Mouse (Mus musculus): Measurements from ENCODE around the gene 1700024P04Rik. TPM values are rescaled to one million over a fixed set of nuclear protein-coding genes. Genes with fewer than 3 reads are reported as not detected.
"Not testable (repeated sequence)": the region's sequence is repeated elsewhere in the genome, so short reads cannot be mapped to it uniquely, and the experiment has no call there.

The 1700024P04Rik gene
- total RNA-seq (2021), result not detected
- long read RNA-seq, experiment 1, result 0 reads
- long read RNA-seq, experiment 2, result 0 reads

GRCm38 (mm10) chr13:98984465-98984864, at the start of gene 1700024P04Rik:
Gene 1700024P04Rik, minus strand, starts transcription at chr13:98984565.
- no peak for DNase-seq

- DNase-seq, result no peak
Observed at GRCm38 (mm10) chr13:99031223-99032216, 47.2 kb upstream of the 1700024P04Rik start.

- peak; percentile 16 for DNase-seq
Observed at GRCm38 (mm10) chr13:99030579-99031200, 46.3 kb upstream of the 1700024P04Rik start.

- peak; percentile 38 for DNase-seq
Observed at GRCm38 (mm10) chr13:99025268-99025667, 40.9 kb upstream of the 1700024P04Rik start.

- DNase-seq, result no peak
Observed at GRCm38 (mm10) chr13:99022036-99022435, 37.7 kb upstream of the 1700024P04Rik start.

GRCm38 (mm10) chr13:99021181-99021580, 36.8 kb upstream of the 1700024P04Rik start:
- no peak for DNase-seq

- no peak for DNase-seq
Observed at GRCm38 (mm10) chr13:99019831-99020669, 35.7 kb upstream of the 1700024P04Rik start.

- peak; percentile 72 for DNase-seq
Observed at GRCm38 (mm10) chr13:99018526-99019201, 34.3 kb upstream of the 1700024P04Rik start.

GRCm38 (mm10) chr13:99016696-99017095, 32.3 kb upstream of the 1700024P04Rik start:
- no peak for DNase-seq

GRCm38 (mm10) chr13:99012891-99013290, 28.5 kb upstream of the 1700024P04Rik start:
- DNase-seq, result no peak

GRCm38 (mm10) chr13:99008013-99008412, 23.6 kb upstream of the 1700024P04Rik start:
- DNase-seq, result no peak

GRCm38 (mm10) chr13:99006389-99007099, 22.2 kb upstream of the 1700024P04Rik start:
- peak; percentile 62 for DNase-seq

- DNase-seq, result not testable (repeated sequence)
Observed at GRCm38 (mm10) chr13:99001652-99002051, 17.3 kb upstream of the 1700024P04Rik start.

GRCm38 (mm10) chr13:98997025-98997424, 12.7 kb upstream of the 1700024P04Rik start:
- DNase-seq, result no peak

- DNase-seq, result no peak
Observed at GRCm38 (mm10) chr13:98977070-98977785, 7.1 kb downstream of the 1700024P04Rik start.

- DNase-seq, result not testable (repeated sequence)
Observed at GRCm38 (mm10) chr13:98976022-98976421, 8.3 kb downstream of the 1700024P04Rik start.

- no peak for DNase-seq
Observed at GRCm38 (mm10) chr13:98972090-98972489, 12.3 kb downstream of the 1700024P04Rik start.

GRCm38 (mm10) chr13:98971641-98972040, 12.7 kb downstream of the 1700024P04Rik start:
- peak; percentile 10 for DNase-seq

- DNase-seq, result no peak
Observed at GRCm38 (mm10) chr13:98968517-98968916, 15.8 kb downstream of the 1700024P04Rik start.

GRCm38 (mm10) chr13:98967942-98968341, 16.4 kb downstream of the 1700024P04Rik start:
- no peak for DNase-seq

Data from adrenal gland, postnatal 10 days (tissue).